Mouse (Mus musculus): ENCODE data around the gene Pias1.

The Pias1 gene

GRCm38 (mm10) chr9:62987824-62988223 lies at the start of gene Pias1:
TSS of gene Pias1 (minus strand) at chr9:62987924.
- no peak for TF ChIP-seq GATA4 (IDR thresholded peaks at IDR 0.05; ENCODE audit: insufficient replicate concordance, low read length)

DNA sequence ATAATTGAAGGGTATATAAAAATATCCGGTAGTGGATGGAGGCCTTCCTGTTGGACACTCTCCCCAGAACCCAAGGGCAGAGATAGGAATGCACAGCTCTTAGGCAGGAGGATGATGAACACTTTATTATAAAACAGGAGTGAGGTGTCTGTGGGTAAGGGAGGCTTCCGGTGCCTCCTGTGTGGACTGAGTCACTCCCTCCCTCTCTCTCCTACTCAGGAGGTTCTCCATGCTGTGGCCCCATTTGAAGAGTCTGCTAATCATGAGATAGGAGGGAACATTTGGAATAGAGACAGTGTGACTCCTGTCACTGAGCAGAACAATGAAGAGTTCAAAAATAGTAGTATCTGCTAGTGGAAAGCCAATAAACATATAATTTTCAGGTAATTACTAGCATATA lies 47.7 kb upstream of the Pias1 start:
- no peak for TF ChIP-seq GATA4 (IDR thresholded peaks at IDR 0.05; ENCODE audit: insufficient replicate concordance, low read length)

DNA sequence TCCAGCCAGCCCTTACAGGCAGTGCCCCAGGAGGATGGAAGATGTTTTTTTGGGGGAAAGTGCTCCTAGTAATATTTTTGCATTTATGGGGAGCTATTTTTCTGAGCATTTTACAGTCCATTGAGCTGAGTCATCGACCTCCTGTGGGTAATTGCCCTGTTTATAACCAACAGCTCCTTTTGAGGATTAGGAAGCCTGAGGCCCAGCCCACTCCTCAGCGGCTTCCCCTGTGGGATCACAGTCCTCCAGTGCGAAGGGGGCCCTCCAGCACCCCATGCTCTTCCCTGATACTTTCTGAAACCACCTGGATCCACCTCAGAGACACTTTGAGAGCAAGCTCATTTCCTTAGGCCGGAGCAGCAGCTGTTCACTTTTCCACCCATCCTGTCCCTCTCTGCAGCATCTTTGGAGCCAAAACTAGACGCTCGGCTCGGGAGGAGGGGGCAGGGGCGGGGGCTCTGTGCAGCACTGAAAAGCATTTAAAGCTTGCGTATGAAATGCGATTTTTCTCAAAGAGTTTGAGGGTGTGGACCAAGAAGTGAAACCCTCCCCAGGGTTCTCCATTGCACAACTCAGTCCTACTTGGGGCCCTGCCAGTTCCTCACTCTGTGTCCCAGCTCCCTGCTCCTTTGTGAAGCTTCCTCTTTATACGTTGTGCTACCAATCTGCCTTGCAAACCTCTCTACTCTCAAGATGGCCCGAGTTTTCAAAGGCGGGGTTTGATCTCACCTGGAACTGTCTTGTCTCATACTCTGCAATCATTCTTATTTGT lies 43.5 kb upstream of the Pias1 start:
- TF ChIP-seq GATA4 (IDR thresholded peaks at IDR 0.05; ENCODE audit: insufficient replicate concordance, low read length), result no peak

DNA sequence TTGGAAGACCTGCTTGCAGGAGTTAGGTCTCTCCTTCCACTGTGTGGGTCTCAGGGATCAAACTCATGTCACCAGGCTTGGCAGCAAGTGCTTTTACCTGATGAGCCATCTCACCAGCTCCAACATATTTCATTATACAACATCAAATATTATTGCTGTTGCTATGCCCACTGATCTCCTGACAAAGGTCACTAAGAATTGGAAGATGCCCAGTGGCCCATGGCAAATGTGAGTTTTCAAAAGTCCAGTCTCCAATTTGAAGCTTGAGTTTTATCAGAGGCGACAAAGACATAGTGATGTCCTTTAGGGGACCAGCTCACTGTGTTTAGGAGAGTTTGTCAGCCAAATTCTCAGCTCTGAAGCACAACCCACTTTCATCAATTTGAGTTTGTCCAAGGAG lies 34.8 kb upstream of the Pias1 start:
- TF ChIP-seq GATA4 (IDR thresholded peaks at IDR 0.05; ENCODE audit: insufficient replicate concordance, low read length), result no peak

DNA sequence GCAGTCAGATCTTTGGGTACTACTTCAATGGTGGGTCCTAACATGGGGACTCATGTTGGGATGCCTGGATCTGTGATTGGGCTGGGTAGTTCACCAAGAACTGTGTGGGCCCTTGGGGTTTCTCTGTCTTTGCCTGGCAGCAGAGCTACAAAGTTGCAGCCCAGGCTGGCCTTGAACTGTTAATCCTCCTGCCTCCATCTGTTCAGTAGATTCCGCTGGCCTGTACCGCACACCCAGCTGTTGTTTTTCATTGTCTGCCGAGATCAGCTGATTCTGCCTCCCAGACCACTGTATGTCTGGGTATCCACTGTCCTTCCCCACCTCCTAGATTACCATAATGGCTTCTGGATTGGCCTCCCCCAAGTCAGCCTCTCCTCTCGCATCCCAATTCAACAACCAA lies 19.6 kb upstream of the Pias1 start:
- no peak for TF ChIP-seq GATA4 (IDR thresholded peaks at IDR 0.05; ENCODE audit: insufficient replicate concordance, low read length)

GRCm38 (mm10) chr9:63006081-63006820 lies 18.5 kb upstream of the Pias1 start:
- no peak for TF ChIP-seq GATA4 (IDR thresholded peaks at IDR 0.05; ENCODE audit: insufficient replicate concordance, low read length)

DNA sequence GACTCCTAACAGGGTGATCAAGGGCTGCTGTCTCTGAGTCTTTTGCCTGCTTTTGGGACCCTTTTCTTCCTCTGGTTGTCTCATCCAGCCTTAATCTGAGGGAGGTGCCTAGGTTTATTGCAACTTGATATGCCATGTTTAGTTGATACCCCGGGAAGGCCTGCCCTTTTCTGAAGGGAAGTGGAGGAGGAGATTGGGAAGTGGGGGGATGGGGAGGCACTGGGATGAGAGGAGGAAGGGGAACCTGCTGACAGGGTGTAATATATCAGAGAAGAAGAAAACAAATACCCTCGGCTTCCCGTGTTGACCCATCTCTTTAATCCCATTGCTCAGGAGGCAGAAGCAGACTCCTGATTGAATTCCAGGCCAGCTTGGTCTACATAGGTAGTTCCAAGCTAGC lies 10.8 kb upstream of the Pias1 start:
- no peak for TF ChIP-seq GATA4 (IDR thresholded peaks at IDR 0.05; ENCODE audit: insufficient replicate concordance, low read length)

DNA sequence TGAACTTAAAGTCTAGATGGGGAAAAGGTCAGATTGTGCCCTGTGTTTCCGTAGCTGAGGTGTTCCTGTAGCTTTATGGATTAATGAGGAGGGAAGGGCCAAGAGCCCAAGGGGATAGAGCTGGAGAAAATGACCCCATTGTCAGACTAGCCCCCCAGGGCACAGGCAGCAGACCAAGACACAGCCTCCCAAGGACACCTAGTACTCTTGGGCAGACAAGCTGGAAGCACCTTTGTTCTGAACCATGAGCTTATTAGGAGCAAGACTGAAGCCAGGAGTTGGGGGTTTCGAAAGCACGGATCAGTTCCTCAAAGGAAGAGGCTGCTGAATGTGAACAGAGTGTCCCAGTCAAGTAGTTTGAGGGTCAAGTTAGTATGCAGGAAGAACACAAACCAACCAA lies 9.9 kb upstream of the Pias1 start:
- no peak for TF ChIP-seq GATA4 (IDR thresholded peaks at IDR 0.05; ENCODE audit: insufficient replicate concordance, low read length)

DNA sequence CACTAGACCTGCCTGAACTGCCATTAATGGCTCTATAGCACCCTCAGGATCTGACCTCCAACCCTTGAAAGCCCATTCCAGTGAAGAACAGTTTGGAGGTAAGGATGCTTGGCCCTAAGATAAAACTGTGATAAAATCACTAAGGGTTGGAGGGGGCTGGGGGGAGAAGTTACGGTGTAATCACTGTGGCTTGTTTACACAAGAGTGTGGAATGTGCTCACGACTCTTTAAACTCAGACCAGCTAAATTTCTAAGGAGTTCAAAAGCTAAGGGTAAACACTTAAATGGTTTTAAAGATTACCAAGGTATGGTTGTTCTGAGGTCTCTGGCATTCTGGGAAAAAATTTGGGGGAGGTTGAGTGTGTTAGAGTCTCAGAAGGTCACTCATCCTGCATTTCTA lies 7.5 kb upstream of the Pias1 start:
- no peak for TF ChIP-seq GATA4 (IDR thresholded peaks at IDR 0.05; ENCODE audit: insufficient replicate concordance, low read length)

DNA sequence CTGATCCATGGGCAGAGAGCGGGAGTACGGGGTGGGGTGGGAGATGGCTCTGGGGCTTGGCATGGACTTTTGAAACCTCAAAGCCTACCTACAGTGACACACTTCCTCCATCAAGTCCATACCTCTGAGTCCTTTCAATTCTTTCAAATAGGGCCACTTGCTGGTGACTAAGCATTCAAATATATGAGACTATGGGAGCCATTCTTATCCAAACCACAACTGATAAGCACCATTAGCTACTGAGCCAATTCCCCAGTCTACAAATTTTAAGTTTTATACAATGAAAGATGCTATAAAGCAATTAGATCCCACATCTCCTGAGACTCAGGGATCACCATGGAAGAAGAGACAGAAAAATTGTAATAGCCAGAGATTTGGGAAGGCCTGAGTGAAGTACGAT lies 2.4 kb upstream of the Pias1 start:
- TF ChIP-seq GATA4 (IDR thresholded peaks at IDR 0.05; ENCODE audit: insufficient replicate concordance, low read length), result no peak

DNA sequence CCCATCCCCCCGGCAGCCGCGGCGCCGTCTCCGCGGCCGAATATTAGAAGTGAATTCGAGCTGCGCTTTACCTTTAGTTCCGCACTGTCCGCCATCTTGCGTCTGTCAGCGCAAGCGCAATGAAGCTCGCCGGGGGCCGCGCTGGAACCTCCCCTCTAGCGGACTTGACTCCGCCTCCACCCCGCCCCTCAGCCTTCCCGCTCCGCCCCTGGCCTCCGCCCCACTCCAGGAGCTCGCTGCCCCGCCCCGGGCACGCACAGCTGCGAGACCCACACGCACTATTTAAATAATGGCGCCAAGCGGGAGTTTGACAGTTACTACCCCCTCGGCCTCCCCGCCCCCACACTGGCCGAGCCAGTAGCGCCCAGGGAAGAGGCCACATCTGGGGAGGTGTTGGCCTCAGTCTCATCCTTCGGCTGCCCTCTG lies 6.9 kb downstream of the Pias1 start:
- no peak for TF ChIP-seq GATA4 (IDR thresholded peaks at IDR 0.05; ENCODE audit: insufficient replicate concordance, low read length)

- TF ChIP-seq GATA4 (IDR thresholded peaks at IDR 0.05; ENCODE audit: insufficient replicate concordance, low read length), result no peak
Observed at GRCm38 (mm10) chr9:62980162-62980776, 7.5 kb downstream of the Pias1 start.

- TF ChIP-seq GATA4 (IDR thresholded peaks at IDR 0.05; ENCODE audit: insufficient replicate concordance, low read length), result no peak
Observed at GRCm38 (mm10) chr9:62979461-62980161, 8.1 kb downstream of the Pias1 start.

DNA sequence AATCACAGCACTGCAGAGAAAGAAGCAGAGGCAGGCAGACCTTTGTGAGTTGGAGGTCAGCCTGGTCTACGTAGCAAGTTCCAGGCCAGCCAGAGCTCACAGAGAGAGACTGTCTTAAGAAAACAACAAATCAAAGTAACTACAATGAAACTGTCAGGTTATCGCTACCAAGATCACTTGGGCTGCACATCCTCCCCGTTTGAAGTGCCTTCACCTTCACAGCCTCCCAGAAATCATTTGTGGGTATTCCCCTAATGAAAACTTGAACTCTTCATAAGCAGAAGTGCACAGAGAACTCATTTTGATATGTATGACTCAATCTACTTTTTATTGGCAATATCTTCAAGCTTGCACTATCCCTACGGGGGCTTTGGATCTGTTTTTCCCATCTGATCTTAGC lies 10.6 kb downstream of the Pias1 start:
- no peak for TF ChIP-seq GATA4 (IDR thresholded peaks at IDR 0.05; ENCODE audit: insufficient replicate concordance, low read length)

DNA sequence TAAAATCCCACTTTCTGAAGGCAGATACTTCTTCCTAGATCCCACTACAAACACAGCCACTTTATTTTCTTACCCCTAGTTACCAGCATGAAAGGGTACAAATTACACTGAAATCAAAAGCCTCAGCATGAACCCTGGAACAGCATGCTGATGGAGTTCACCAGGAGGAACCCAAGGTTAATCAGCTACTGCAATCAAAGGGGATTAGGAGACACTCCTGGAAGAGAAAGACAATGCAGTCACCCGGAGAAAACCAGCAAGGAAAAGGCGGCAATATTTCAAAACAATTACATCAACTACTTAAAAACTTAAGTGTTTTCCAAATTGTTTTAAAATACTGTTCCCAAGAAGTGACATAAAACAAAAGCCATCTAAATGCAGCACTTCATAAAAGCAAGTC lies 11.9 kb downstream of the Pias1 start:
- no peak for TF ChIP-seq GATA4 (IDR thresholded peaks at IDR 0.05; ENCODE audit: insufficient replicate concordance, low read length)
